In genomic region chr16:11253898-11254722, GRCm38 (mm10) we compare ENCODE assay signal across 7 mouse cellular contexts. TPM values are rescaled to one million over a fixed set of nuclear protein-coding genes. Genes with fewer than 3 reads are reported as not detected.
DNase-seq lines count a peak whose midpoint lies in the region; ATAC-seq and TF ChIP-seq lines count a peak whose summit lies in the region.

TSS of gene Gspt1 (minus strand) at chr16:11254325.

- H3K9ac ChIP-seq in intestine, postnatal 0 days (ENCODE audit: low read depth, low read length), result peak within 1 kb of the TSS; percentile 96
- H3K9ac ChIP-seq in midbrain, embryonic 12.5 days (replicated peaks), result peak within 1 kb of the TSS; percentile 98

- intact Hi-C loops in left cerebral cortex, postnatal 4 days (cut with DNase I), result loop anchor here (5.0 kb wide), 1 partner anchor 163 kb away; no protein-coding TSS in a partner anchor

- H3K27me3 ChIP-seq in embryonic facial prominence, embryonic 10.5 days (replicated peaks; ENCODE audit: low read depth, poor library complexity, severe bottlenecking), result no peaks in the 10 kb centered on the region
- H3K27me3 ChIP-seq in intestine, postnatal 0 days (replicated peaks; ENCODE audit: control insufficient read depth, insufficient read depth, low read length), result no peaks in the 10 kb centered on the region
- H3K27me3 ChIP-seq in midbrain, embryonic 12.5 days, result no peaks in the 10 kb centered on the region
- no peaks in the 10 kb centered on the region for H3K27me3 ChIP-seq in small intestine, adult 2 months (ENCODE audit: control insufficient read depth, insufficient read depth, low read length)

- no peak for TF ChIP-seq CTCF in intestine, postnatal 0 days (IDR thresholded peaks at IDR 0.05; ENCODE audit: low read depth)
- TF ChIP-seq CTCF in small intestine, adult 2 months (IDR thresholded peaks at IDR 0.05; ENCODE audit: extremely low read depth, insufficient read length, insufficient replicate concordance, low read depth, low read length), result no peak

- H3K4me3 ChIP-seq in embryonic facial prominence, embryonic 10.5 days, result peak within 1 kb of the TSS; percentile 98
- H3K4me3 ChIP-seq in intestine, postnatal 0 days (ENCODE audit: low read depth, low read length), result peak within 1 kb of the TSS; percentile 98
- peak within 1 kb of the TSS; percentile 100 for H3K4me3 ChIP-seq in midbrain, embryonic 12.5 days
- H3K4me3 ChIP-seq in small intestine, adult 2 months (ENCODE audit: low read depth, low read length), result peak within 1 kb of the TSS; percentile 85

- peak within 1 kb of the TSS; percentile 78 for H3K4me2 ChIP-seq in intestine, postnatal 0 days (replicated peaks; ENCODE audit: low read depth)
- H3K4me2 ChIP-seq in midbrain, embryonic 12.5 days (replicated peaks), result peak within 1 kb of the TSS; percentile 72

- DNase-seq in adrenal gland, postnatal 10 days, result peak; percentile 97
- peak; percentile 99 for DNase-seq in embryonic facial prominence, embryonic 10.5 days (ENCODE audit: low spot score)
- DNase-seq in gonadal fat pad, adult 2 months (ENCODE audit: low read depth), result peak; percentile 83
- peak; percentile 99 for DNase-seq in left cerebral cortex, postnatal 4 days

- no peaks in the 10 kb centered on the region for H3K9me3 ChIP-seq in embryonic facial prominence, embryonic 10.5 days
- H3K9me3 ChIP-seq in intestine, postnatal 0 days (ENCODE audit: control insufficient read depth), result no peaks in the 10 kb centered on the region
- no peaks in the 10 kb centered on the region for H3K9me3 ChIP-seq in midbrain, embryonic 12.5 days

- under 1% methylated on average over 76 of the region's 76 CpGs for WGBS in embryonic facial prominence, embryonic 10.5 days
- WGBS in intestine, postnatal 0 days, result under 1% methylated on average over 74 of the region's 76 CpGs
- WGBS in midbrain, embryonic 12.5 days, result under 1% methylated on average over 72 of the region's 76 CpGs
- under 1% methylated on average over 76 of the region's 76 CpGs for WGBS in small intestine, adult 2 months

- H3K4me1 ChIP-seq in embryonic facial prominence, embryonic 10.5 days, result peaks cover 17% of the 10 kb centered on the region
- no peaks in the 10 kb centered on the region; the same call in 1 of the 2 replicates for H3K4me1 ChIP-seq in intestine, postnatal 0 days (replicated peaks; ENCODE audit: control insufficient read depth, insufficient read depth, low read length)
- peaks cover 15% of the 10 kb centered on the region for H3K4me1 ChIP-seq in midbrain, embryonic 12.5 days
- 0 out of 2 replicates have a peak, but pooled peaks cover 2% of the 10 kb centered on the region for H3K4me1 ChIP-seq in small intestine, adult 2 months (ENCODE audit: control insufficient read depth, insufficient read depth, insufficient read length, low read length)

- TF ChIP-seq POLR2A in small intestine, adult 2 months (IDR thresholded peaks at IDR 0.05; ENCODE audit: low read depth, low read length), result peak; percentile 89

- peaks cover 11% of the 10 kb centered on the region for H3K36me3 ChIP-seq in embryonic facial prominence, embryonic 10.5 days (replicated peaks)
- no peaks in the 10 kb centered on the region for H3K36me3 ChIP-seq in intestine, postnatal 0 days (ENCODE audit: control insufficient read depth, insufficient read depth)
- no peaks in the 10 kb centered on the region for H3K36me3 ChIP-seq in midbrain, embryonic 12.5 days
- no peaks in the 10 kb centered on the region for H3K36me3 ChIP-seq in small intestine, adult 2 months (ENCODE audit: control insufficient read depth, insufficient read depth, low read length)

- ATAC-seq in intestine, postnatal 0 days, result peak; percentile 97
- peak; percentile 97 for ATAC-seq in midbrain, embryonic 12.5 days (ENCODE audit: low FRiP score, low read depth)

- H3K27ac ChIP-seq in embryonic facial prominence, embryonic 10.5 days (replicated peaks), result peak within 1 kb of the TSS; percentile 95
- peak within 1 kb of the TSS; percentile 98 for H3K27ac ChIP-seq in intestine, postnatal 0 days (ENCODE audit: low read depth, low read length)
- peak within 1 kb of the TSS; percentile 91 for H3K27ac ChIP-seq in midbrain, embryonic 12.5 days (replicated peaks)
- peak within 1 kb of the TSS; percentile 78 for H3K27ac ChIP-seq in small intestine, adult 2 months (ENCODE audit: insufficient read depth, low read depth, low read length)

RNA-seq across cellular contexts. Expression of gene Gspt1, which starts in this region (rescaled TPM):
- 100 to 1,000 TPM; 102 to 103 TPM for total RNA-seq in adrenal gland, postnatal 10 days (2021)
- polyA plus RNA-seq in embryonic facial prominence, embryonic 10.5 days (2016; fragmentation: Nextera tagmentation; extraction: Ambion mirVana), result 93.2 and 98.2 TPM in 2 replicates
- 13.6 and 22.8 TPM in 2 replicates for polyA plus RNA-seq in gonadal fat pad, adult 2 months (2012; rRNA removed)
- polyA plus RNA-seq in intestine, postnatal 0 days (2015; fragmentation: Nextera tagmentation; extraction: Ambion mirVana), result 47.3 and 48.4 TPM in 2 replicates
- total RNA-seq in left cerebral cortex, postnatal 4 days (2021), result 100 to 1,000 TPM; 116 to 125 TPM
- 92.9 and 106 TPM in 2 replicates for polyA plus RNA-seq in midbrain, embryonic 12.5 days (2016; fragmentation: Nextera tagmentation; extraction: Ambion mirVana)
- 25.4 and 36.0 TPM in 2 replicates for polyA plus RNA-seq in small intestine, adult 2 months (2012; rRNA removed)

Comparison
In these comparisons a context has a peak if more than half of its experiments do, and no peak if none do; other contexts are left out.
1. Peak in every context shown above with its lines: DNase-seq, ATAC-seq, H3K4me3 ChIP-seq and H3K27ac ChIP-seq.